Mouse (Mus musculus): ENCODE measurements around the gene Pdlim7.

Pdlim7 gene

DNA sequence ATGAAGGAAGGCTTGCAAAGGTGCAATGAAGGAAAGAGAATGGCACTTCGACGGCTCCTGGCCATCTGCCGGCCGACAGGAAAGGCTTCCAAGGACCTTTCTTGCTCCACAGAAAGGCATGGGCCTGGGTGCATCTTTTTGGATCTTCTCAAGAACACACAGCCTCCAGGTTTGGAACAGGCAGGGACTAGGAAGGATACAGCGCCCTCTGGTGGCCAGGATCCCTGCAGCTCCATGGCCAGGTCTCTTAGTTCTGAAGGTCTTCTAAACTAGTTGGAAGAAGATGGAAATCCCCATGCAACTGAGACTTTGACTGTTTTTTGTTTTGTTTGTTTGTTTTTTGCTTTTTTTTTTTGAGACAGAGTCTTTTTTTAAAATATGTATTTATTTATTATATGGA lies 3.5 kb upstream of the Pdlim7 start:
- DNase-seq, result peak; percentile 95 to 98

DNA sequence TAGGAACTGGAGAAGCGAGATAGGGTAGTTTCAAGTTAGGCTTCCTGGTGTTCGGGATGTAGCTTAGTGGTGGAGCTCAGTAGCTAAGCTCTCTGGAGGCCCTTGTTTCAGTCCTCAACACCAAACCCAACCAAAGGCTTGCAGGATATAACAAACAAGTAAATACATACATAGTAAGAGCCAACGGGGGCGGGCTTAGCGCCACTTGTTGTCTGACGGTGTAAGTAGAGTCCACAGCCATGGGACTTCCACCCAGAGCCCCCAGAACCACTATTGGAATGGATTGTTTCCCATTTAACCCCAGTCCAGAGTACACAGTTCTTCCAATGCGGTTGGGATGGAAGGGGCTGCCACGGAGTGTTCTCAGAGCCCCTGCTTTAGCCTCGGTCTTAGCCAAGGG lies 352 bp upstream of the Pdlim7 start:
- DNase-seq, result peak in 1 of 2 experiments; percentile 32

DNA sequence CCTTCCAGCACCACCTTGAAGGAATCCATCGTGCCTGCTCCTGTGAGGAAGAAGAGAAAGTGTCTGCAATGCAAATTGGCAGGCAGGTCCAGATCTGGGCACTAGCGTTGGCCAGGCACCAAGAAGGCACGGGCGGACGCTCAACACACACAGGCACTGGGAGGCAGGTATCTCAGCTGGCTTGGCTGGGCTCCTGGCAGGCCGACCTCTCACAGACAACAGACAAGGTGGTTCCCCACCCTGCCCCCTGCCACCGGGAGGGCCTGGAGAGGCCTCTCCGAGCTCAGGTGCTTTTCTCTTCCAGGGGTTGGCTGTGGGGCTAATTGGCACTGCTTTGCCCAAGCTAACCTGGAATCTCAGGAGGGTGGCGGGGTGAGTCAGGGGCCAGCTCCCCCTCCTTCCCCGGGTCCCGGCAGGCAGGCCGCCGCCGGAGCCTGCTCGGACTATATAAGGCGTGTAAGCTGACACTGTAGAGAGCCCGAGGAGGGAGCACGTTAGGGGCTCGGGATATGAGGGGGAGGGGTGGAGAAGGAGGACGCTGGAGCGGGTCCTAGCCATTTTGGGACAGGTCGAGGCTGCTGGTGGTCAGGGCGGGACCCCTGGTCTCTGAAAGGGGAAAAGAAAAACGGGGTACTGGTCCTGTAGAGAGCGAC lies 971 bp downstream of the Pdlim7 start:
- peak; percentile 80 to 84 for DNase-seq

DNA sequence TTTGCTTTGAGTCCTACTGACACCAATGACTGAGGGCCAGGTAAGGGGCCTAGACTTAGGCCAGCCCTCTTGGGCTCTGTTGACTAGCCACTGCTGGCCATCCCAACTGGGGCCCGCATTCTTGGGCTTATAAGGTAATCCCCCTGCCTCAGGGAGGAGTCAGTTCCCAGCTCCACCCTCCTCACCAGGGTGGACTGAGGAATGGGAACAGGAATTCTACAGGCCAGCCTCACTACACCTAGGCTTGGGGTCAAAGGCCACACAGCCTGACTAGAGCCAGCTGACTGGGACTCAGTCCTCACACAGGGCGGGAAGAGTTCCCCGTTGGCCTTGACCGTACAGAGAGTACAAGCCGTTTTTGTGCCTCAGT lies 2.0 kb downstream of the Pdlim7 start:
- DNase-seq, result no peak

DNA sequence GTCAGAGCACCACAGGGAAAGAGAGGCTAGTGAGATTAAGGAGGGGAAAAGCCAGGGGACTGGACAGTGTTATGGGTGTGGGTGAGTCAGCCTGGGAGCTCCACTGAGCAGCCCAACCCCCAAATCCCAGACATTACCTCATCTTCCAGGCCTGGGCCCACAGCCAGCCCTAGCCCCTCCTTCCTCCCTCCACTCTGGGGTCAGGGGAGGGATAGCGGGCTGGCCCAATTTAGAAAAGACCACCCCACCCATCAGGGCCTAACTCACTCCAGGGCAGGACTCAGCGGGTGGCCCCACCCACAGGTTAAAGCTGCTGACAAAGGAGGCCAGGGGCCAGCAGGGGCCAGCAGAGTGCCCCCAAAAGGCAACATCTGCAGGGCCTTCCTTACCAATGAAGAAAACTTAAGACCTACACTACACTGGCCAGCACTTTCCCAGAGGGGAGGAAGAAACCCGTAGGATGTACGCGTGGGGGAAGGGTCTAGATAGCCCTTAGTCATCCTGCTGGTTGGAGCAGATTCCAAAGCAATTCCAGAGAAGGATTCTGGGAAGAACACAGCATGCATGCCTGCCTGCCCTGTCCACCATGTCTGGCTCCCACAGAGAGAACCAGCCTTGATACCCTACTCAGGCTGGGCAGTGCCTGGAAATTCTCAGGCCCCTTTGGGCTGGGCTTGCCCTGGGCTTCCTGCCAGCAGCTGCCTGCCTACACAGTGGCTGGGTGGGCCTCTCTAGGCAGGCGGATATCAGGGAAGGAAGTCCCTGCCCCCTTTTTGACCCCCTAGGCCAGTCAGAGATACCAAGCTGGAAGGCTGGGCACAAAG lies 2.6 kb downstream of the Pdlim7 start:
- DNase-seq, result peak; percentile 66 to 74

DNA sequence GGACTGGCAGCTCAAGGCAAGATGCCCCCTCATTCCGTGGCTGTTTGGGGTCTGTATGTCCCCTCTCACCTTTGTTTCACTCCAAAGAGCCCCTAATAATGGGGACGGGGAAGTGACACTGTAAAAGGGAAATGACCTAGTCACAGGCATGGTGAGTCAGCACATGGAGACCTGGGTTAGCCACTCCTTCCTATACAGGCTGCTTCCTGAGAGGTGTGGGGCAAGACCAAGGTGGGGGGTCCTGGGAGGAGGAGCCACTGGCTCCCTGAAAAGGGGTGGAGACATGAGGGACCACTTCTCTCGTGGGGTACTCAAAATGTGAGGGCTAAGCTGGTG lies 3.2 kb downstream of the Pdlim7 start:
- no peak for DNase-seq

DNA sequence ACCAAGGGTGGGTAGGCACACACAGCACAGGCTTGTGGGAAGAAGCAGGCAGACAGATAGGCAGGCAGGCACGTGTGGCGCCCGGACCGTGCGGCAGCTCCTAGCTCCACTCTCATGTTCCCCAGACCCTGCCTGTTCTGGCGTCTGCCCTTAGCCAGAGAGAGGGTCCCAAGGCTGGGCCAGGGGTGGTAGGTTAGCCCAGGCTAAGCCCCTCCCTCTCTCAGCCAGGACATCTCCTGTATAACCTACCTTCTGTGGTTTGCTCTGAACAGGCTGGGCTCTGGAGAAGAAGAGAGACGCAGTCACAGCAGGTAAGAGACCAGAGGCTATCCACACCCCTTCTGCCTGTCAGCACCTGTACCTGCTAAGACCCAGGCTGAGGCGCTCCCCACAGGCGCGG lies 4.9 kb downstream of the Pdlim7 start:
- DNase-seq, result no peak

DNA sequence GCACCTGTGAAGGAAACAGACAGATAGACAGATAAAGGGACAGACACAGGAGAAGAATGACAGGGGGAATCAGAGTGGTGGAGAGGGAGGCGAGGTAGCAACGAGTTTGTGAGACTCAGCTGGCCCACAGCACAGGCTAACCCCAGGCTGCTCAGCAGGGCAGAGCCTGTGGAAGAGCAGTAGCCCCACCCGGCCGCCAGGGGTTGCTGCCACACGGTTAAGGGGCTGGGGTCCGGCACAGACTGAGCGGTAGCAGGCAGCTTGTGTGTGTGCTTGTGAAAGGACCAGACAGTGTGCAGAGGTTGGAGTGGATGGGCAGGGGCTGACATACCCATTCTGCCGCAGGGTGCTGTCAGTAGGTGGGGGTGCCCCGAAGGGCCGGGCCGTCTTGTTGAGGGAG lies 5.6 kb downstream of the Pdlim7 start:
- DNase-seq, result peak in 1 of 2 experiments; percentile 27

DNA sequence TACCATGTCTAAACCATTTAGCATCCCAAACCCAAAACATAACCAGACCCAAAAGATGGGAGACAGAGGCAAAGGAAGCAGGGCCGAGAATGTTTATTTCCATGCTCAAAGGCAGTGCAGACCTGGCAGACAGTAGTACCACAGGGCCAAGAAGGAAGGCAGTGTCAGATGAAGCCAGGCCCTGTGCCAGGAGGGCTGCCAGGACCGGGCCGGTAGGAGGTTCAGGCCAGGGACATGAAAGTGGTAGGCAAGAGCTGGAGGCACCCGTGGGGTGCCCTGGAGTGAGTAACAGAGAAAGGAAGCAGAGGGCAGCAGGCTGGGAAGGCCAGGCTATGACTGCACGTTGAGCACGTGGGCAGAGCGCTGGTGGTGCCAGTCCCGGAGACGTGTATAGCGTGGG lies 6.8 kb downstream of the Pdlim7 start:
- peak; percentile 76 to 82 for DNase-seq

DNA sequence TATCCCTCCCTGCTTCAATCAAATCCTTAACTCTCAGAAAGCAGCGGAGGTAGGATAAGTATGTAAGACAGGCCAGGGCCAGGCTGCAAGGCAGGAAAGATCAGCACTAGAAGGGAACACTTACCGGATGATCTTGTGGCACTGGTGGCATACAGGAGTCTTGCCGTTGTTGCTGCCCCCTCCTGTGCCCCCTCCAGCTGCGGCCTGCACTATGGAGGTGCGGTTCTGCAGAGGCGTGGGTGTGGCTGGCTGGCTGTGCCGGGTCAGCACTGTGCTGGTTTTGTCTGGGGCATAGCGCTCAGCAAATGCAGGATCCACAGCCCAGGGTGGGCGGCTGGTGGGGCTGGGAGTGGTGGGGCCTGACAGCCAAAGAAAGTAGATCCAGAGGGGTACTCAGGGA lies 7.7 kb downstream of the Pdlim7 start:
- DNase-seq, result no peak

DNA sequence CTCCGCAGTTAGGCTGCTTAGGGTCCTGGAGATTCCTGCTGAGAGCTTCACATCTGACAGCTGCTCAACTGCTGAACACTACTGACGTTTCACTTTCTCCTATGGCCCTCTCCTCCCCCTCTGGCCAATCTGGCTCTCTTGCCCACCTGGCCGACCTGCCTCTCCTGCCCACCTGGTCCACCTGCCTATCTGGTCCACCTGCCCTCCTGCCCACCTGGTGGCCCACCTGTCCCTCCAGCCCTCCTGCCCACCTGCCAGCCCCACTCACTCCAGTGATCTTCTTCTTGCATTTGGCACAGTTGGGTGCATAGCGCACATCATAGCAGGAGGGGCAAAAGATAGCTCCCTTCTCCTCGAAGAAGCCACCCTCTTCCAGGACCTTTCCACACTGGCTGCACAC lies 9.1 kb downstream of the Pdlim7 start:
- peak; percentile 43 to 48 for DNase-seq

DNA sequence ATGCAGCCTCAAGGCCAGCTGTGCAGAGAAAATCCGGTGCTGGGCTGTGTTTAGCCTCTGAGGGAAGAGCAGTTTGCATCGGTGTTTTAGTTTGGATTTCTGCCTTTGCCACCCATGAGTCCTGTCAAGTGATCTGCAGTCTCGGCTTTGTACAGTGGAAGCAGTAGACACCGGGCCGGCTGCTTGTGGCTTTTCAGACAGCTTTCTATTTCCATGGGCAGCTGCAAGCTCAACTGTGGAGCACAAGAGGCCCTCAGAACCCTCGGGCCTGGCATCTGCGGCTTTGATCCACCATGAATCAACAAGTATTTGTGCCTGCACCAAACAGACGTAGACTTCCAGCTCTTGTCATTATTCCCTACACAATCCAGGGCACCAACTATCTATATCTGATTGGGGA lies 11.1 kb downstream of the Pdlim7 start:
- no peak for DNase-seq

DNA sequence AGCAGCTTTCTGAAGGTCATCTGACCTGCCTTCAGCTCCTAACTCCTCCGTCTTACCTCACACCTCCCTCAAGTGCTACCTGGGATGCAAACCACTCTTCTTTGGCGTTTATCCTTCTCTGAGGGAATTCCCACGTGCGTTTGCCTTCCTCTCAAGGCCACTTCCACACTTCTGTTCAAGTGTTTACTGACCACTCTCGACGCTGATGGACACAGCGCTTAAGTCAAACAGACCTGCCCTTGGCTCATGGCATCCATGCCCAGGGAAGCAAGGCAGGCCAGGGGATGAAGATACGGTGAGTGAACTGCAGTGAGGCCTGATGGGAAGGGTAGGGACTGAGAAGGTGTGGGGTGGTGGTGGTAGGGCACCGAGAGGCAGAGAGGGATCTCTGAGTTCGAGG lies 12.9 kb downstream of the Pdlim7 start:
- DNase-seq, result no peak

DNA sequence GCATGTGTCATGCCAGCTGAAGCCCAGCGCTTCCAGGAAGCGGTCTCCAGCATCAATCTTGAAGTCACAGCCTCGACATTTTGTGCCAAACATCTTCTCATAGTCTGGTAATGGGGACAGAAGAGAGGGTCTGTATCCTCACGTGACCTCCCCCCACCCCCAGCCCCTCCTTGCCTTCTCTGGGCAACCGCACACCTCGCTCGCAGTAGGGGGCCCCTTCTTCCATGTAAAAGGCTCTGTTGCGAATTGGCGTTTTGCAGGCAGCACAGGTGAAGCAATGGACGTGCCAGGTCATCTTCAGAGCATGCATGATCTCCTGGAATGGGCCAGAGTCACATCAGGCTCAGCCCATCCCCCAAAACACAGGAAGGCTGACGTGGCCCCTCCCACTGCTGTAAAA lies 14.6 kb downstream of the Pdlim7 start:
- peak; percentile 50 to 56 for DNase-seq

DNA sequence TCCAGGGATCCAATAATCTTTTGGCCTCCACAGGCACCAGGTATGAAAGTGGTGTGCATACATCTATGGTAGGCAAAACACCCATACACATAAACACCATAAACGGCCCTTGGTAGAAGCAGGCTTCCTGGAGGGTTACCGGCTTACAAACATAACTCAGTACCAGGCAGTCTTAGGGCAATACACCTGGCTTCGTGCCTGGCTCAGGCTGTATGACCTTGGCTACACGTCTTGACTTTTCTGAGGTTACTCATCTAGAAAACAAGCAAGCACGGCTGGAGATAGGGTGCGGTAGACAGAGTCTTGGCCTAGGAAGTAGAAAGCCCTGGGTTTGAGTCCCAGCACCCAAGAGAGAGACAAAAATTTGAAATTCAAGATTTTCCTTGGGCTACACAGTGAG lies 16.8 kb downstream of the Pdlim7 start:
- peak; percentile 39 to 48 for DNase-seq

DNA sequence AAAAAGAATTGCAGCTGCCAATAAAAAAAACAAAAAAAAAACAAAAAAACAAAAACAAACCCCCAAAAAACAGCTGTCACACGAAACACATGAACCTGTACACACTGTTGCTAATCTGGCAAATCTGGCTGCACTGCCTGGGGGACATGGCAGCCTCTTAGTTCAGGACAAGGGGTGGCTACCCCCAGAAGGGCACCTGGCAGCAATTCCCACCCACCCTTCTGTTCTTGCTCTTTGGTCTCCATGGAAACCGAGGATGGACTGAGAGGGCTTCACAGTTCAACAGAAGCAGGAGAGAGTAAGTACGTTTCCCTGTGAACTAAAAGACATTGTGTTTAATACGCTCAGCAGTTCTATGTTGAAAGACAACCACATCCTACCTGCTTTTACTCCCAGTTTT lies 17.8 kb downstream of the Pdlim7 start:
- peak; percentile 77 to 84 for DNase-seq

DNA sequence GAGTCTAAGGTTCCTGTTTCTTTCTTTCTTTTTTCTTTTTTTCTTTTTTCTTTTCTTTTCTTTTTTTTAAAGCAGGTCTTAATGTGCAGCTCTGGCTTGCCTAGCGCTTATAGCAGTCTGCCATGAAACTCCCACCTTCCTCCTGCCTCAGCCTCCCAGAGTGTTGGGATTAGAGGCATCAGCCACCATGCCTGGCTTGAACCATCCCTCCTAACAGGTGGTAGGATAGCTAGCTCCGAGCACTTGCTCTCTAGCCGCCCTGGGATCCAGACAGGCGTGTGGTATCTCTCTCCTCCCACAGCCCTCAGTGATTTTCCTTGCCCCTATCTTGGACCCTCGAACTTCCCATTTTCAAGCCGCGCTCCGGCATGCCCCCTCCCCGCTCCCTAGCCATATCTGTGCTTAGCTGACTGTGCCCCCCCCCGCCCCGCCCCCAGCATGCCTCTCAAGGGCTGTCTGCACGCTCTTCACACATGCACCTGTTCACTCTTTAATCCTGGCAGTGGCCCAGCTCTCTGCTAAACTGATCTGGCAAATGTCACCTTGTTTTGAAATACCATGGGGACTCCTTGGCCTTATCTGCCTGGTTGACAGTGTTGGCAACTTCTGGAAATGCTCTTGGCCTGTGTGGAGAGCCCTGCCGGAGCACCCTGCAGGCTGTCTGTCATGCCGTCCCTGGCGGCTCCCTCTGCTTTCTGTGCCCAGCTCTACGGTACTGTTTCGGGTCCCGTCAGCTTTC lies 18.4 kb downstream of the Pdlim7 start:
- peak; percentile 92 for DNase-seq

DNA sequence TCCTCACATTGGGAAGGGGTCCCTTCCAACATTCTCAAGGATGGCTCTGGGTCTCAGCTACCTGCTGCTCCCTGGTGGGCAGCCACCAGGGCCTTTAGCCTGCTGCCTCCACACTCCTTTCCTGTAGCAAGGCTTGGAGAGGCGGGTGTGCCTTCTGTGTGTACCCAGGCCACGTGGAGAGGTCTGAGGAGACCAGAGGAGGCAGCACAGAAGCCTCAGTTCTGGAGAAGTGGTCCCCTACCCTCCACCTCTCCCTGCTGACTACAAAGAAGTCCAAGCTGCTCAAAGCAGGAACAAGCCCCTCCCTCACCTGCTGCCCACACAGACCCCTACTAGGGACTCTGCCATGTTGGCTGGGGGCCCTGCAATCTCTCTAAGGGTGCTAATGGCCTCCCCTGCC lies 19.2 kb downstream of the Pdlim7 start:
- DNase-seq, result peak in 1 of 2 experiments; percentile 47

DNA sequence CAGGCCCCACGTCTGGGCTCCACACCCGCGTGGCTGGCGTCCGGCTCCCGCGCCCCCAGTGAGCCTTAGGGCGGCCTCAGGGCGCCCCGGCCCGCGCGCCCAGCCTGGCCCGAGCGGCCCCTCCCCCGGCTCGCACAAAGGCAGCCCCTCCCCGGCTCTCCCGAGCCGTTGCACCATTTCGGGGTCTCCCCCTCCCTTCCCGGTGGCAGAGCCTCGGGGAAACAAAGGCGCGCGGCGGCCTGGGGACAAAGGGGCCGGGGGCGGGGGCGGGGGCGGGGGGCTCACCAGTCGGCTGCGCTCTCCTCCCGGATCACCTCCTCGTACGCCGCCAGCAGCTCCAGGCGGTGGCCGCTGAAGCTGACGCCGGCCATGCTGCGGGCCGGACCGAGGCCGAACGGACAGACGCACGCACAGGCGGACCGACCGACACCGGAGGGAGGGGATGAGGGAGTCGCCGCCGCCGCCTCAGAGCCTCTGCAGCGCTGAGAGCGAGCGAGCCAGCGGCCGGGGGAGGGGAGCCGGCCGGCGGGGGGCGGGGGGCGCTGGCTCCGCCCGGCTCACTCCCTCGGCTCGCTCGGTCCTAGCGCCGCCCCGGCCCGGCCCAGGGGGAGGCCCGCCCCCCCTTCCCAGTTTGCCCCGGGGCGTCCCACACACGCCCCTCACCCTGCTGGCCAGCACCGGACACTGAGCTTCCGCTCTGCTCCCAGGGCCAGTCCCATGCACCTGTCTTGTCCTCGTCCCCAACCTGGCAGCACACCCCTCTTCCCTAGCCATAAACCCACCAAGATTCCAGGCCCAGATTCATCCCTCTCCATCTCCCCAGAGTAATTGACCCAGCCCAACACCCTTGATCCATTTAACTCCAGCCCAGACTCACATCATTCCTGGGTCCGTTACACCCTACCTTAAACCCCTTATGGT lies 25.6 kb downstream of the Pdlim7 start, which contains the start of gene Dbn1:
TSS of gene Dbn1 (minus strand) at position 534 of the 921 bp plus-strand sequence.
- peak; percentile 85 to 87 for DNase-seq

DNA sequence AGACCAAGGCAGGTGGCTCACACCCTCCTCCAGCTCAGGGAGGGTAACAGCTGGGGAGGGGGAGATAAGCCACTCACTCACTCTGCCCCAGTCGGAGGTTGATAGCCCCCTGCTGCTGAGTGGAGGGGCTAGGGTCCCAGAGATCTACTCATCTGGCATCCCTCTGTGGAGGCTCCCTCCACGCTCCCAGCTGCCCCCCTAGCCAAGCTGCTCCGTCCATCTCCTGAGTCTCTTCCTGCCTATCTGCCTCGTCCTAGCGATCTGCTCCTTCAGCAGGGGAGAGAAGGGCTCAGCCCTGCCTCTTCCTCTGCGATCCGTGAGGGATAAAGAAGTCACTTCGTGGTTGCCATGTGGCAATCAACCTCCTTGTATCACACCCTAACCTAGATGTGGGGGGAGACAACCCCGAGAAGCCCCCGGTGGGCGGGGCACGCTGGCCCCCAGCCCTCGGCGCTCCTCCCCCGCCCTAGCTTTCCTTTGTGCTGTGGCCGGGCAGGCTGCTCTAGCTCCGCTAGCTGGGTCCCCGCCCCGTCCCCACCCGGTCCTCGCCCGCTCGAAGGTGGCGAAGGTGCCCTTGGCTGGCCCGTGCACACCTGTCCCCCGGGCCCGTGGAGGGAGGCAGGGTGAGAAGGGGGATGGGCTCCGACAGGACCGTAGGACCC lies 26.4 kb downstream of the Pdlim7 start:
- peak; percentile 82 to 84 for DNase-seq

DNA sequence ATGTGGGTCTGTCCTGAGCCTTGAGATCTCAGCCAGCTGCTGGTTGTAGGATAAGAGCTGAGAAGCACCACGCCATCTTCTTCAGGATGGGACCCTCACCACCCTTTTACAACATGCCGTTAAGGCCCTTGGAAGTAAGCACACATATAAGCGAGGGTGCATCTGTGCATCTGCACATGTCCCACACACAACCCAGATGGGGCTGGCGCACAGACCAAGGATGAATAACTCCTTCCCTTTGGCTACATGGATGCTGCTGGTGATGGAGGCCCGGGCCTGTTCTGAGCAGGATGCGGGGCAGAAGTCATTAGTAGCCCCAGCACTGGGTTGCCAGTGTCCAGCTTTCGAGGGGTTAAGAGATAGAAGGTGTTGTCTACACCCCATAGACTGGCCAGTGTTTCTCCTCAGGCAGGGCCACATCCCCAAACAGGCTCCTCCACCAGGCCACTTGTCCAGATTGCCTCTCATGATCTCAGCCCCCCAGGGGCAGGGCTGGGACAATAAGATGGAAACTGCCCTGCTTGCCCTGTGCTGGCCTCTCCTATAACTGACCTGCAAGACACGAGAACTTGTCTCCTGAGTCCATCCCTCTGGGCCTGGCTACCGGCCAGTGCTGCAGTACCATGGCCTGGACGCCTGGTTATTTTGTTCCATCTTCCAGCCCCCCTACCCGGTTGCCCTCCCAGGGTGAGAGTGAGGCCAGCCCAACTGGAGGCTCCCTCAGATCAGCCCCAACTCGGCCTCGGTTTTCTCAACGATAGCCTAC lies 27.3 kb downstream of the Pdlim7 start:
- peak; percentile 81 for DNase-seq
